ENCODE assay signal across 11 mouse cellular contexts in genomic region chr16:65370939-65371338, GRCm38 (mm10).
DNase-seq lines count a peak whose midpoint lies in the region; ATAC-seq and TF ChIP-seq lines count a peak whose summit lies in the region.
"Had no signal": no experiment of that assay in that cellular context is flagged by ENCODE, and none has a peak within 500 bp of the region (broad histone marks: within the 10 kb centered on the region; RNA-seq: fewer than 3 reads in every experiment).

No protein-coding gene starts in this region.

- no peak for ATAC-seq in limb, embryonic 14.5 days (ENCODE audit: low FRiP score, low read depth)

- no peaks in the 10 kb centered on the region for H3K27me3 ChIP-seq in limb, embryonic 14.5 days (ENCODE audit: control insufficient read depth, insufficient read depth, low read length)
- H3K27me3 ChIP-seq in limb, embryonic 10.5 days (ENCODE audit: low read depth, poor library complexity, severe bottlenecking) = no peaks in the 10 kb centered on the region
- no peaks in the 10 kb centered on the region for H3K27me3 ChIP-seq in midbrain, embryonic 10.5 days (ENCODE audit: low read depth, poor library complexity, severe bottlenecking)
- H3K27me3 ChIP-seq: embryonic facial prominence, embryonic 12.5 days had no signal

- no peaks in the 10 kb centered on the region for H3K4me1 ChIP-seq in limb, embryonic 14.5 days (ENCODE audit: control insufficient read depth, insufficient read depth, low read length)
- H3K4me1 ChIP-seq in limb, embryonic 10.5 days = no peaks in the 10 kb centered on the region
- peaks cover 3% of the 10 kb centered on the region; the same call in 1 of the 2 replicates for H3K4me1 ChIP-seq in midbrain, embryonic 10.5 days
- H3K4me1 ChIP-seq: embryonic facial prominence, embryonic 12.5 days had no signal

- WGBS in limb, embryonic 14.5 days = 47% methylated on average over 2 of the region's 2 CpGs
- WGBS in limb, embryonic 10.5 days = 59% methylated on average over 2 of the region's 2 CpGs
- WGBS in midbrain, embryonic 10.5 days = 77% methylated on average over 2 of the region's 2 CpGs

- no peaks in the 10 kb centered on the region for H3K36me3 ChIP-seq in limb, embryonic 14.5 days (ENCODE audit: control insufficient read depth, insufficient read depth, low read length)
- H3K36me3 ChIP-seq in limb, embryonic 10.5 days = no peaks in the 10 kb centered on the region
- no peaks in the 10 kb centered on the region for H3K36me3 ChIP-seq in midbrain, embryonic 10.5 days
- H3K36me3 ChIP-seq: embryonic facial prominence, embryonic 12.5 days had no signal

- TF ChIP-seq POLR2A in limb, embryonic 14.5 days (IDR thresholded peaks at IDR 0.05; ENCODE audit: borderline replicate concordance, extremely low read depth, insufficient read depth, insufficient read length) = no peak

- H3K9me3 ChIP-seq in limb, embryonic 14.5 days (ENCODE audit: control insufficient read depth, low read length) = no peaks in the 10 kb centered on the region
- no peaks in the 10 kb centered on the region for H3K9me3 ChIP-seq in limb, embryonic 10.5 days (replicated peaks)
- 0 out of 2 replicates have a peak, but pooled peaks cover 4% of the 10 kb centered on the region for H3K9me3 ChIP-seq in midbrain, embryonic 10.5 days (replicated peaks)
- H3K9me3 ChIP-seq: embryonic facial prominence, embryonic 12.5 days had no signal

- no peak overlapping the region for H3K4me3 ChIP-seq in limb, embryonic 14.5 days (replicated peaks; ENCODE audit: low read length)
- no peak overlapping the region for H3K4me3 ChIP-seq in limb, embryonic 10.5 days
- H3K4me3 ChIP-seq in midbrain, embryonic 10.5 days = no peak overlapping the region
- H3K4me3 ChIP-seq: embryonic facial prominence, embryonic 12.5 days had no signal

- H3K4me2 ChIP-seq in limb, embryonic 14.5 days (replicated peaks; ENCODE audit: low read depth, low read length, severe bottlenecking) = no peak overlapping the region
- H3K4me2 ChIP-seq: embryonic facial prominence, embryonic 12.5 days had no signal

- no peak overlapping the region for H3K27ac ChIP-seq in limb, embryonic 14.5 days (replicated peaks; ENCODE audit: low read depth, low read length)
- H3K27ac ChIP-seq in limb, embryonic 10.5 days = no peak overlapping the region
- no peak overlapping the region for H3K27ac ChIP-seq in midbrain, embryonic 10.5 days (replicated peaks)
- H3K27ac ChIP-seq: embryonic facial prominence, embryonic 12.5 days; macrophage had no signal

- no peak overlapping the region for H3K9ac ChIP-seq in limb, embryonic 14.5 days (ENCODE audit: low read depth, low read length, severe bottlenecking)
- H3K9ac ChIP-seq: embryonic facial prominence, embryonic 12.5 days had no signal

- DNase-seq in cerebellum, postnatal 14 days = peak; percentile 9 to 14
- DNase-seq in cerebellum, adult 11-12 months = no peak
- peak; percentile 9 for DNase-seq in limb, embryonic 14.5 days (ENCODE audit: low spot score)
- DNase-seq in limb, embryonic 10.5 days (ENCODE audit: low spot score) = no peak
- DNase-seq in embryo, embryonic 10 days (ENCODE audit: low spot score) = peak; percentile 31
- peak; percentile 65 for DNase-seq in retina, embryonic 14.5 days (ENCODE audit: low spot score)
- DNase-seq in spleen, postnatal 10 days (ENCODE audit: low spot score in 2 of 2) = no peak
- DNase-seq in midbrain, embryonic 10.5 days (ENCODE audit: low spot score) = no peak
- DNase-seq: spleen, adult 18-20 months had no signal

Comparison
In these comparisons a context has a peak if more than half of its experiments do, and no peak if none do; other contexts are left out.
1. DNase-seq: peak in cerebellum, postnatal 14 days (2 of 2), limb, embryonic 14.5 days (single experiment), embryo, embryonic 10 days (single experiment) and retina, embryonic 14.5 days (single experiment); none in cerebellum, adult 11-12 months (single experiment), limb, embryonic 10.5 days (single experiment), spleen, postnatal 10 days (0 of 2) and midbrain, embryonic 10.5 days (single experiment).